Mouse (Mus musculus): ENCODE measurements at regions not wholly inside any gene's neighbourhood (a gene's known extent, or its start where the extent isn't known, plus 50 kb on each side); places are given as distances from the start of the nearest gene placed in this dataset.

DNA sequence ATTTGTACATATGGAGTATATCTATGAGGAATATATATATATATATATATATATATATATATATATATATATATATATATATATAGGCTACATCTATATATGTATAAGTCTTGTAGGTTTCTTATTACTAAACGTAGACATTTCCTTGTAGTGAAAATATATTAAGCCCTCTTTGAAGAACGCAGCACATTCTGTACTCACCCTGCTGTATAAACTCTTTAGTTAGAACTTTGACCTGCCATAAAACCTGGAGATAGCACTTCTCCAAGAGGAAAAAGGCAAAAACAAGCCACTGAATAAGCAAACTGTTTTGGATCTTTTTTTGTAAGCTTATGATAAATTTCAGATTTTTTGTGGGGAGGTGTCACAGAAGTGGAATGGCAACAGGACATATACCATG is 55.3 kb upstream of the Tent5a start:
- DNase-seq (ENCODE audit: extremely low spot score, low read depth, low spot score) = no peak

DNA sequence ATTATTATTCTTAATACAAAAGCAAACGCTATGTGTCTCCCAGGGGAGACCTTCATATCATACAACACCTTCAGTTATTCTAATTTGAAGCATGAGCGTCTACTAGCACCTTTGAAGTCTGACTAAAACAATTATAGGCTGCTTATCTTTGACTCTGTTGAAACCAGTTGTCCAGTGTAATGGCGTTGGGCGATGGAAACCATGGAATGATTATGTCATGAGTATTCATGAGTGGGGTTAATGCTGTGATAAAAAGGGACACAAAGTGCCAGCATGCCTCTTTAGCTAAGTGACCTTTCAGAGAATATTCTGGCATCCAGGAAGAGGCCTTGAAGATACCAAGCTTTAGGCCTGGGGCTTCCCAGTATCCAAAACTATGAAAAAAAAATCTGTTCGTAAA is 53.6 kb upstream of the Tent5a start:
- no peak for DNase-seq (ENCODE audit: extremely low spot score, low read depth, low spot score)

DNA sequence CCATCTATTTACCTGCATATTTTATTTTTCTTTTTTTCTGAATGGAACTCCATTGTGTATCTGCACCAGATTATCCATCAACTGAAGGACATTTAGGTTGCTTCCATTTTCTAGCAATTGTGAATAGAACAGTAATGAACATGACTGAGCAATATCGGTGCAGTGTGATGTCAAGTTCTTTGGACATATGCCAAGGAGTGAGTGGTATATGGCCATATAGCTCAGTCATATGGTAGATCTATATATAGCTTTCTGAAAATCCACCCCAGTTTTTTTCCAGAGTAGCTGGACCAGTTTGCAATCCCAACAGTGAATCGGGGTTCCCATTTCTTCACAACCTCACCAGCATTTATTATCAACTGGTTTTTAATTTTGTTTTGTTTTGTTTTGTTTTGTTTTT is 52.0 kb upstream of the Tent5a start:
- no peak for DNase-seq (ENCODE audit: extremely low spot score, low read depth, low spot score)
